Mouse (Mus musculus) bone marrow macrophage, adult 2 months (primary cell): Measurements from ENCODE around the gene Ncf4.
"Not testable (repeated sequence)": the region's sequence is repeated elsewhere in the genome, so short reads cannot be mapped to it uniquely, and the experiment has no call there.

ENCODE experiments used
- CTCF ChIP-seq: IDR thresholded peaks from 2 replicates; pipeline ENCODE4 v1.5.1; 2012; ENCODE audit warnings: low read depth, mild to moderate bottlenecking, low read length, moderate library complexity
- POLR2A ChIP-seq: IDR thresholded peaks from 2 replicates; pipeline ENCODE4 v1.6.1; 2012; ENCODE audit warnings: mild to moderate bottlenecking, low read depth, low read length, borderline replicate concordance

- TF ChIP-seq CTCF, POLR2A: not testable (repeated sequence)
Observed at GRCm38 (mm10) chr15:78289775-78290174, 45.2 kb downstream of the Ncf4 start.
